Mouse (Mus musculus) right cerebral cortex, adult 2 months (tissue): ENCODE measurements at regions not wholly inside any gene's neighbourhood (a gene's known extent, or its start where the extent isn't known, plus 50 kb on each side); places are given as distances from the start of the nearest gene placed in this dataset.

ENCODE experiments used
- DNase-seq, 2 experiments: peaks; one replicate each; pipeline ENCODE4 v3.0.0; 2021 to 2022; ENCODE audit warnings: low spot score in 2 of 2

- no peak for DNase-seq
Measured at GRCm38 (mm10) chr4:95230461-95230860, 178.4 kb upstream of the Jun start.

DNA sequence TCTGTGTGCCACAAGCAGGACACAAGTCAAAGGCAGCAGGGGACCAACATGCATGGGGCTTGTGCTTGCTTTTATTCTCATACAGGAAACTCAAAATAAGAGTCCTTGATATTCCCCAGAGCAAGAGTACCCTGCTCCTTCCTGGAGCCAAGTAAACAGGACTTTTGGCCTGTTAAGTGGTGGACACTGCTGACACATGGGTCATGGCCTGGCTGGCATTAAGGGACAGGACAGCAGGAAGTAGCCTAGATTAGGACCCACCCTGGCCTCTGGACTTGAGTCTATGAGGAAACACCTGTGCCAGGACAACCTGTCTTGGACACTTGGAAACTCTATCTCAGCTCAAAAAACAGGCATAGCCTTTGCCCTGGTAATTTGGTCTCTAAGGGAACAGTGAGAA, 181.0 kb upstream of the Jun start:
- DNase-seq = no peak

- DNase-seq = no peak
Measured at GRCm38 (mm10) chr4:95234030-95234555, 182.1 kb upstream of the Jun start.

DNA sequence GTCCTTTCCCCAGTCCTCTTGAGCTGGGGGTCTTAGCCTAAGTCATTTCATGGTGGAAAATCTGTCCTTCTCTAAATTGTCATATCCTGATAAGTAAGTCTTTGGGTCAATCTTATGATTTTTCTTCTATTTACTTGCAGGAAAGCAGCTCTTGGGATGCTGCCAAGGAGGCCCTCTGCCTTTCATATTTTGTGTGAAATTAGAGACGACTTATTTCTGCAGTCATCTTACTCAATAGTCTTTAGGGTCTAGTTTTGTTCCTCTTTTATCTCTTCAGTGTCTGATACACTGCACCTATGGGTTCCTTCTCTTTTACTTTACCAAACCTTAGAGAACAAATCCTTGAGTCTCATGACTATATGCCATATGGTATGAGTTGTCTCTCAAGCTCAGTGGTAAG, 196.0 kb upstream of the Jun start:
- no peak for DNase-seq

DNA sequence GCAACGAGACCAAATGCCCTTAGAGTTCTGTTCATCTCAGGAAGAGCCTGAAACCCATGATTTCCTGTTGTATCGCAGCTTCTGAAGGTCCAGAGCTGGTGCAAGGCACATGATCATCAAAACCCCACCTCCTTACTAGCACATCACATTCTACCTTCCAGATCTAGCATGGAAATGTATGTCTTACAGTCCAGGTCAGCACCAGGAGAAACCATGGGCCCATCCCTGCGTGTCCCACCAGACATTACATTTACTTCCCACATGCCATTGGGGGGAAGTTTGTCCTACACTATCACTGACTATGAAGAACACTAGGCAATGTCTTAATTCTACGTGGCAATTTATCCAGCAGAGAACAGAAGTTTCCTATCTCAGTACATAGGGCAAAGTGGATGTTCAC, 197.0 kb upstream of the Jun start:
- DNase-seq = no peak

- DNase-seq = no peak
Measured at GRCm38 (mm10) chr4:95250083-95250482, 198.1 kb upstream of the Jun start.

DNA sequence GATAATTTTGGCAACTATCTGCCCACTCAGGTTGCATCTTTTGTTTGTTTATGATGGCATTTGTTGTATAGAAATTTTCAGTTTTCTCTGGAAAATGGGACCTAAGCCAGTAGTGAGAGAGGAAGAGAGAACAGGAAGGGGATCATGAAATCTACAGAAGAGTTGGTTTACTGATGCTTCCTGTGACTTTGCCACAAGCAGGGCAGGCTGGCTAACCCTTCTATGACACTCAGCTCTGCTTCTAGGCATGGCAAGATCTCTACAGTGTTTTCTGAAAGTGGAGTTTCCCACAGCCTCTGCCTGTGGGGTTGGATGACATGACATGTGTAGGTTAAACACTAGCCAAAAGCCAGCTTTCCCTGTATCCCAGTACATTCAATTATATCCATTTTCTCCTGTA, 217.7 kb upstream of the Jun start:
- DNase-seq = no peak

- DNase-seq = no peak
Measured at GRCm38 (mm10) chr4:95270389-95270788, 218.4 kb upstream of the Jun start.

DNA sequence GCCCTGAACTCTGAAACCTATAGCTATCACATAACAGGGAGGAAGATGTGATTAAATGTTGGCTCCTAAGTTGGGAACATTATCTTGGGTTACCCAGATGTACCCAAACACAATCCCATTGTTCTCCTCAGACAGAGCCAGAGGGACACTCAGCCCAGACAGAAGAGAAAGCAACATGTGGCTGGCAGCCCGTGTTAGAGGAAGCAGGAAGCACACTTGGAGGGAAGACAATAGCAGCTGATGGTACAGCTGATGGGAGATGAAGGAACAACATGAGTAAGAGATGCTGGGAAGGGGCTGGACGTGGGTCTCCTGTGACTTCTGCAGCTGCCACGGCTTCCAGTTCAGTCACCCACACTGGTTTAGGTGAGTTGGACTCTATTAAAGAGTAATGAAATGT, 224.2 kb upstream of the Jun start:
- DNase-seq = no peak

DNA sequence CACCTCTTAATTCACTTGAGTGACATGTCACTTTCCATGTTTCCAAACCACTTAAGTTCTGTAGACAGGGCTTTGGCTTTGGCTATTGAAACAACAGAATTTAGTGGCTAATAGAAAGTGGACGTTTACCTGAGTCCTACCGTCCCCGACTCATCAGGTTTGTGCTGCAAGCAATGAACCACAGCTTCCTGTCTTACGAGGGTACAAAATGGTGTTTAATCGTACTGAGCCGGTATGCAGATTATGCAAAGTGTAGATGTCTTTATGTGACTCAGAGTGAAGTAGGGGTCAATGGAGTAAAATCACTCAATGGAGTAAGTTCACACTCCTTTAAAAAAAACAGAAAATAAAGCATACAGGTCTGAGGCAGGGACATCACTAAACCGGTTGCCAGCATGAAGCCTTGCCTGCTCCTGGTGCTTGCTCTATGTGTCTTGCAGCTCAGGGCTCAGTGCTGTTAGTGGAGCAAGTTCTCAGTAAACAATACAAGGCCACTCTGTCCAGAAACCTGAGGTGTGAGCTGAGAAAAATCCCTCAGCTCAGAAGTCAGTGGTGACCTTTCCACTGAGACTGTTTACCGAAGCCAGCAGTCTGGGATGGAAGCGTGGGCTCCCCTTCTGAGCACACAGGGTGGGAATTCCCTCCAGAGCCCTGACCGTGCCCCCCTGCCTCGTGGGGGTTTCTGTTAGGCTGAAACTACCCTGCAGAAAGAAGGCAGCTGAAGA, 226.1 kb upstream of the Jun start:
- no peak for DNase-seq

- DNase-seq = no peak
Measured at GRCm38 (mm10) chr4:95278714-95279095, 226.7 kb upstream of the Jun start.

DNA sequence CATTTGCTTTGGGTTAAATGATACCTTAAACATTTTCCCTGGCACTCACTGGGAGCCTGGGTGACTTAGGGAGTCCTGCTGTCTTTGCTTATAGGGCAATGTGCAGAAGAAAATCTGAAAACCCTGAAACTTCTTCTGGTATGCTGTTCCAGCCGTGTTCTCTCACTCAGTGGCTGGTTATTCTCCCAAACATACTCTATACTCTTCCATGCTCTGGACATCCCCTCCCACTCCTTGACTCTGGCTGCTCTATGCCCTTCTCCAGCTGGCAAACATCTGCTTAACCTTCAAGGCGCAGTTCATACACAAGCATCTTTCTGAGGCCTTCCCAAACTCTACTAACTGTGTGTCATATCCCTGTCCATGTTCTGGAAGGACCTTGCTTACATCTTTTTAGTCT, 227.2 kb upstream of the Jun start:
- DNase-seq = no peak

GRCm38 (mm10) chr4:95282083-95282482, 230.1 kb upstream of the Jun start:
- DNase-seq = no peak

- no peak for DNase-seq
Measured at GRCm38 (mm10) chr4:95283789-95284188, 231.8 kb upstream of the Jun start.

DNA sequence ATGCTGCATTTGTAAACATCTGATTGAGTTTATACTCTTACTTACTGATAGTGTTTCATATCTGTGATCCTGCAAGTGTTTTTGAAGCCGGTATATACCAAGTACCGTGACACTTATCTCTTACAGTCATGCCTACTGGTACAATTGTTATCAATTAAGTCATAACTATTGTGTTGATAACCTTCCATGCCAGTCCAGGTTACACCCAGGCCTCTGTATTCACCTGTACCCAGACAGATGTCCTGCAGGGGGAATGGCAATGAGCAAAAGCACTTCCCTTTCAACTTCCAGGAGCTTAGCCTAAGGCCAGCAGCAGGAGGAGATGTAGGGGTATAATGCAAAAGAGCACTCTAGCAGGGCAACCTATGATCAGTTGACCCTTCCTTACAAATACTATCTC, 232.2 kb upstream of the Jun start:
- DNase-seq = no peak

- no peak for DNase-seq
Measured at GRCm38 (mm10) chr4:95284696-95285095, 232.7 kb upstream of the Jun start.

DNA sequence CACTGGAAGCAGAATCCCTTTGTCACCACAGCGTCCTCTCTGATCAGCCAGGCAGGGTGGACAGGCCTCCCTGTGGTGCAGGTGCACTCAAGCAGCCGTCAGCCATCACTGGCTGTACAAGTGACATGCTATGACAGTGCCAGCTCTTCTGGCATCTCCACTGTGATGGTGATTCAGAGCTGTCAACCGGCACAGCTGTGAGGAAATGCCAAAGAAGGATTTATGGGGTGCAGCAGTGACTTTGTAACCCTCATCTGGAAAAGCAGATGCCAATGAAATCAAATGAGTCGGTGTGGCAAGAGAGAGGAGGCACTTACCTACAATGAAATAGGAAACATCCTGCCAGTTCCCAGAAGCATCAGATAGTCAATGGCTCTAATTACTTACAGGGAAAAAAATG, 238.3 kb upstream of the Jun start:
- no peak for DNase-seq

DNA sequence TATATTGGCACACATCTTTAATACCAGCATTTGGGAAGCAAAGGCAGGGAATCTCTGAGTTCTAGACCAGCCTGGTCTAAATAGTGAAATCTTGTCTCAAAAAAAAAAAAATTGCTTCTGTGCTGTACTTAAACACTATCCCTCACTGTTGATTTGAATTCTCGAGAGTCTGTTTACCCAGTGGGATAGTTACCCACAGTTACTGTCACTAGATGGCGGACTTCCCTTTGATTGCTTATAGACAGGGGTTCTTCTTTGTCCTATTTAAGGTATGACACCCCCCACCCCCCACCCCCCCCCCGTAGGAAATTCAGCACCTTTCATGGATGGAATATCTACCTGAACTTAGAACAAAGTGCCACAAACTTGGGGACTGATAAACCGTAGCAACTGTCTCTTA, 242.1 kb upstream of the Jun start:
- DNase-seq = no peak

GRCm38 (mm10) chr4:95301907-95302306, 249.9 kb upstream of the Jun start:
- DNase-seq = no peak

- DNase-seq = no peak
Measured at GRCm38 (mm10) chr4:95303337-95303736, 251.3 kb upstream of the Jun start.

DNA sequence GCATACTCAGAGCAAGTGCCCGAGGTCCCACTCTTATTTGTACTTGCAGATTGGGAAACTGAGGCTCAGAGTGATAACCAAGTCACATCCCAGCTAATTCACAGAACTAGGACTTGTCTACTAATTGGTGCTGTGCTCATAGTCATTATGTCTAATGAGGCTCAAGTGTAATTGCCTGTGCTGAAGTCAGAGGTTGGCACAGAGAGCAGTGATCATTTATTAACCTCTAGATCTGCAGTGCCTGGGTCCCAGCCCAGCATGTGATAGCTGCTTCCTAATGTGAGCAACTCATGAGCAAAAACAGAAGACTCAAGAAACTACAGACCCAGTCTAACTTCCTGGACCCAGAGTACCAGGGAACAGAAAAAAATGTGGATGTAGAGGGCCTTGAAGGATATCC, 252.0 kb upstream of the Jun start:
- no peak for DNase-seq

- DNase-seq = no peak
Measured at GRCm38 (mm10) chr4:95307134-95307533, 250.2 kb upstream of the Fggy start.

DNA sequence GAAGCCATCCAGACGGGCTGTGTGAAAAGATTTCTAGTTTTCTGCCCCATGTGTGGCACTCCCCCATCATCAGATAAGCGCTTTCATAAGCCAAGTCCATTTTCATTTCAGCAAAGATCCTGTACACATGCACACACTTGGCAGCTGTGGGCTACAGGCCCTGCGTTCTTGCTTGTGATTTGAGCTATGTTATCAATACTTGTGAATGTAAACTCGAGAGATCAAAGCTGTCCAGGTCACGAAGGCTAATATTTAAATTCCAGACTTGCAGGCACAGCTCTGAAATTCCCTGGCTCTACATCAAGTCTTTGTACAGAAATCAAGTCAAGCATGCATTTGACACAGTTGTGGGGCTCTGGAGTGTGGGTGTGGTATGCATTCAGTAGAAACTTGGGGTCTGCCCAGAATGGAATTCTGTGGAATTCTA, 248.8 kb upstream of the Fggy start:
- no peak for DNase-seq

- DNase-seq = no peak
Measured at GRCm38 (mm10) chr4:95310410-95310809, 246.9 kb upstream of the Fggy start.
